Mouse (Mus musculus) ES-Bruce4 (cell line): Measurements from ENCODE around the gene Gm5737. TPM values are rescaled to one million over a fixed set of nuclear protein-coding genes. Genes with fewer than 3 reads are reported as not detected.

Source experiments
- H3K27ac ChIP-seq: 2 replicates; pipeline ENCODE4 v1.5.1; 2012; ENCODE audit warnings: low read length, inconsistent platforms; ENCODE audit not compliant: insufficient read depth
- H3K27me3 ChIP-seq: 2 replicates; pipeline ENCODE4 v1.6.1; 2012; ENCODE audit warnings: mild to moderate bottlenecking, low read length, inconsistent platforms; ENCODE audit not compliant: control insufficient read depth, poor library complexity, insufficient read depth, severe bottlenecking
- H3K36me3 ChIP-seq: 2 replicates; pipeline ENCODE4 v1.6.1; 2012; ENCODE audit warnings: inconsistent platforms, mild to moderate bottlenecking, low read length, moderate library complexity; ENCODE audit not compliant: control insufficient read depth, poor library complexity, insufficient read depth, severe bottlenecking
- H3K4me1 ChIP-seq: one replicate; pipeline ENCODE4 v1.8.1; 2011; ENCODE audit warnings: low read length; ENCODE audit not compliant: control insufficient read depth, insufficient read depth
- H3K4me3 ChIP-seq: 2 replicates; pipeline ENCODE4 v1.5.1; 2011; ENCODE audit warnings: low read depth, mild to moderate bottlenecking, low read length
- H3K9ac ChIP-seq: 2 replicates; pipeline ENCODE4 v1.6.1; 2012; ENCODE audit warnings: low read depth, mild to moderate bottlenecking, inconsistent platforms; ENCODE audit not compliant: poor library complexity, severe bottlenecking
- H3K9me3 ChIP-seq: replicated peaks from 2 replicates; pipeline ENCODE4 v1.6.1; 2012; ENCODE audit warnings: mild to moderate bottlenecking, low read length, inconsistent platforms; ENCODE audit not compliant: control insufficient read depth, poor library complexity, insufficient read depth, severe bottlenecking
- CTCF ChIP-seq: IDR thresholded peaks from one replicate; pipeline ENCODE4 v1.8.1; 2011; ENCODE audit warnings: low read depth, low read length
- EP300 ChIP-seq: IDR thresholded peaks from 2 replicates; pipeline ENCODE4 v1.6.1; 2011; ENCODE audit warnings: low read depth, low read length; ENCODE audit not compliant: insufficient read depth
- POLR2A ChIP-seq: IDR thresholded peaks from one replicate; pipeline ENCODE4 v1.8.1; 2011; ENCODE audit warnings: low read length; ENCODE audit not compliant: insufficient read depth
- polyA plus RNA-seq: library from polyadenylated mRNA; stranded (reverse); fragments of >200 nt; gene quantifications from 2 replicates; pipeline ENCODE4 v1.2.4, GENCODE M21; 2011; ENCODE audit warnings: low read depth; ENCODE audit not compliant: missing spikeins, insufficient read depth, insufficient read length

Gm5737 gene
- polyA plus RNA-seq, 1 experiment: not detected

DNA sequence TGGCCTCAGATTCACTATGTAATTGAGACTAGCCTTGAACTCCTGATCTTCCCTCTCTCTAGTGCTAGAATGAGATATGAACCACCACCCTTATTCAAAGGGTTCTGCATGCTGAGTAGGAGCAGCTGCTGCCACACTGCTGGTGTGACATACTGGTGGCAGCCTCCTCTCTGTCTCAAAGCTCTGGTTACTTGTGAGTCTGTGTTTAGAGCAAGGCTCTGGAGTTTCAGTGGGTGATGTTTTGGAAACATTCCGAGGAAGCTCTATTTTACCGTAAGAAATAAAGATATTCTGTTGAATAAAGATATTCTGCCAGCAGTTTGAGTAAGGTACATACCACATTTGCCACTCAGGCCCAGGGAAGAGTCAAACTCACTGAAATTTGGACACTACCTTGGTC lies 8.9 kb upstream of the Gm5737 start:
- H3K9me3 ChIP-seq: no peaks in the 10 kb centered on the region
- no peaks in the 10 kb centered on the region for H3K4me1 ChIP-seq
- no peaks in the 10 kb centered on the region for H3K27me3 ChIP-seq
- H3K27ac ChIP-seq: no peak overlapping the region
- no peak overlapping the region for H3K9ac ChIP-seq
- TF ChIP-seq POLR2A: no peak
- no peak for TF ChIP-seq CTCF
- no peak for TF ChIP-seq EP300
- H3K36me3 ChIP-seq: no peaks in the 10 kb centered on the region
- no peak overlapping the region for H3K4me3 ChIP-seq

DNA sequence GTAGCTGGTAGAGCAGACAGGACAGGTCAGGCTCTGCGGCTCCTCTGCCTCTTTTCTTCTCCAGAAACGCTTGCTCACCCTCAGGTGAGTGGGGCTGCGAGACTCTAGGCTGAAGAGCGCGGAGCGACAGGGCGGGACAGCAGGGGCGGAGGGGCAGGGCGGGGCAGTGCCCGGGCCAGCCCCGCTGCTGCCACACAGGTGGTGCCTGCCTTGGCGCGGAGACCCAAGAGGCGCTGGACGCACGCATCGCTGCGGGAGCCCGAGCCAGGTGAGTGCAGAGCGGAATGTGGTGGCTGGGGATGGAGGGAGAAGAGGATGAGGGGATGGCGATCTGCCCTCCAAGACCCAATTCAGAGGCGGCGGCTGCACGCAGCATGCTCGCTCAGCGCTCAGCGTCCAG lies 2.5 kb upstream of the Gm5737 start:
- no peaks in the 10 kb centered on the region for H3K27me3 ChIP-seq
- TF ChIP-seq POLR2A (no peak), CTCF (no peak), EP300 (no peak)
- no peaks in the 10 kb centered on the region for H3K9me3 ChIP-seq
- H3K4me1 ChIP-seq: no peaks in the 10 kb centered on the region
- H3K27ac ChIP-seq: no peak overlapping the region
- no peaks in the 10 kb centered on the region for H3K36me3 ChIP-seq
- peak overlapping the region; percentile 60 for H3K4me3 ChIP-seq
- H3K9ac ChIP-seq: no peak overlapping the region; the same call in 1 of the 2 replicates

GRCm38 (mm10) chr7:120817552-120817951 lies 5.4 kb downstream of the Gm5737 start:
- Histone ChIP-seq H3K27me3 (no peaks in the 10 kb centered on the region), H3K9ac (no peak overlapping the region), H3K4me1 (no peaks in the 10 kb centered on the region), H3K9me3 (no peaks in the 10 kb centered on the region), H3K27ac (no peak overlapping the region), H3K4me3 (no peak overlapping the region), H3K36me3 (no peaks in the 10 kb centered on the region)
- no peak for TF ChIP-seq POLR2A

DNA sequence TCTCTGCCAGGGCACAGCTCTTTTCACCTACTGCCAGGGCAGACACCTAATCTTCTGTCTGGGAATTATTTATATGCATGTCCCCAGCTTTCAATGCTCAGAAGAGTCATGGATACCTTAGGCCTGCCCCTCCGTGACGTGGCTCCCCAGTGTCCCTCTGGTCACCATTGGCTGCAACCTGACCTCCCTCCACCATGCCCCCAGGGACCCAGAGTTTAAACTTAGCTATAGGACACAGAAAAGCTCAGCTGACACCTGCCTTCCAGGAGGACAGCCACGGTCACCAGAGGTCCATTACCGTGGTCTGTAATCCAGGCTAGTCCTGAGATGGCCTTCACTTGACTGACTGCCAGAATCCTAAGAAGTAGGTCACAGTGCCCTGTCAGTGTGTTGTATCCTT lies 7.2 kb downstream of the Gm5737 start:
- Histone ChIP-seq H3K4me1 (no peaks in the 10 kb centered on the region), H3K4me3 (no peak overlapping the region), H3K27me3 (no peaks in the 10 kb centered on the region), H3K27ac (no peak overlapping the region), H3K9me3 (no peaks in the 10 kb centered on the region), H3K9ac (no peak overlapping the region), H3K36me3 (no peaks in the 10 kb centered on the region)
- TF ChIP-seq EP300 (no peak), POLR2A (no peak), CTCF (no peak)

- Histone ChIP-seq H3K4me1 (no peaks in the 10 kb centered on the region), H3K36me3 (no peaks in the 10 kb centered on the region), H3K9me3 (no peaks in the 10 kb centered on the region), H3K4me3 (no peak overlapping the region), H3K27me3 (no peaks in the 10 kb centered on the region), H3K9ac (no peak overlapping the region), H3K27ac (no peak overlapping the region)
- TF ChIP-seq CTCF (peak; percentile 85), EP300 (no peak)
Measured at GRCm38 (mm10) chr7:120823248-120823647, 11.1 kb downstream of the Gm5737 start.

DNA sequence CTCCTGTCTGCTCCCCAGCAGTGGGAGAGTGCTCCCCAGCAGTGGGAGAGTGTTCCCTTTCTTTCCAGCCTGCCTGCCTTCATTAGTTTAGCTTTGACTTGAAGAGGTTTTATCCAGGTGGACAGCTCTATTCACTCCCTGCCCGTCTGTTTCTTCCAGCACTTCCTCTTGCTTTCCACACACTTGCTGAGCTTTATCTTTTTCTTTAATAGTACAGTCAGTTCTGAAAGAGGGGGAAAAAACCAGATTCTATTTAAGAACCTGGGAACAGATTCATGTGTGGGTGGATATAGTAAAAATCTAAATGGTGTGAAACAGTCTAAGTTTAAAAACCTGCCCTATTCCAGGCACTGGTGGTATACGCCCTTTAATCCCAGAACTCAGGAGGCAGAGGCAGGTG lies 12.9 kb downstream of the Gm5737 start:
- H3K27me3 ChIP-seq: no peaks in the 10 kb centered on the region
- H3K36me3 ChIP-seq: no peaks in the 10 kb centered on the region
- no peak overlapping the region for H3K9ac ChIP-seq
- no peaks in the 10 kb centered on the region for H3K9me3 ChIP-seq
- H3K4me3 ChIP-seq: no peak overlapping the region
- H3K4me1 ChIP-seq: no peaks in the 10 kb centered on the region
- no peak for TF ChIP-seq EP300
- no peak for TF ChIP-seq POLR2A
- no peak for TF ChIP-seq CTCF
- H3K27ac ChIP-seq: no peak overlapping the region
